Mouse (Mus musculus) embryonic facial prominence, embryonic 11.5 days (tissue): ENCODE measurements around the gene Ccdc12. TPM values are rescaled to one million over a fixed set of nuclear protein-coding genes. Genes with fewer than 3 reads are reported as not detected.

ENCODE experiments used
- ATAC-seq: fragments of 200-750 bp; cut with Nextera tagmentation; replicated peaks from 2 replicates; pipeline ENCODE4 v1.8.0; 2017; ENCODE audit warnings: low read depth; ENCODE audit not compliant: insufficient number of reproducible peaks, low FRiP score, low TSS enrichment
- DNase-seq: peaks from one replicate; pipeline ENCODE4 v3.0.0-alpha.2; 2015; ENCODE audit warnings: low spot score
- H3K27ac ChIP-seq: fragments of 300-500 bp; sonication (generic); replicated peaks from 2 replicates; pipeline ENCODE4 v1.5.1; 2014; ENCODE audit warnings: mild to moderate bottlenecking, low read depth, low read length, control low read depth
- H3K27me3 ChIP-seq: fragments of 300-500 bp; sonication (generic); 2 replicates; pipeline ENCODE4 v1.6.1; 2014; ENCODE audit warnings: mild to moderate bottlenecking, low read length, moderate library complexity, mixed read lengths; ENCODE audit not compliant: control insufficient read depth, insufficient read depth
- H3K36me3 ChIP-seq: fragments of 300-500 bp; sonication (generic); replicated peaks from 2 replicates; pipeline ENCODE4 v1.6.1; 2014; ENCODE audit warnings: low read depth, mild to moderate bottlenecking, low read length, moderate library complexity, mixed read lengths; ENCODE audit not compliant: control insufficient read depth, insufficient read depth
- H3K4me1 ChIP-seq: fragments of 300-500 bp; sonication (generic); 2 replicates; pipeline ENCODE4 v1.6.1; 2014; ENCODE audit warnings: low read length, mixed read lengths; ENCODE audit not compliant: control insufficient read depth, insufficient read depth
- H3K4me2 ChIP-seq: fragments of 300-500 bp; sonication (generic); 2 replicates; pipeline ENCODE4 v1.6.1; 2014; ENCODE audit warnings: low read depth, mild to moderate bottlenecking, control low read depth, low read length, moderate library complexity
- H3K4me3 ChIP-seq: fragments of 300-500 bp; sonication (generic); 2 replicates; pipeline ENCODE4 v1.5.1; 2014; ENCODE audit warnings: low read depth, low read length, control low read depth
- H3K9ac ChIP-seq: fragments of 300-500 bp; sonication (generic); replicated peaks from 2 replicates; pipeline ENCODE4 v1.6.1; 2014; ENCODE audit warnings: mild to moderate bottlenecking, control low read depth, low read length
- H3K9me3 ChIP-seq: fragments of 300-500 bp; sonication (generic); replicated peaks from 2 replicates; pipeline ENCODE4 v1.6.1; 2016; ENCODE audit warnings: mild to moderate bottlenecking, low read length, inconsistent platforms, mixed read lengths; ENCODE audit not compliant: control insufficient read depth
- WGBS: fragments of 180-500 bp; shearing (Covaris S2); extraction: QIAGEN DNeasy Blood & Tissue Kit; methylation state at CpG from one replicate; pipeline ENCODE4 v1.1.7; 2014; 5-methylcytosine and 5-hydroxymethylcytosine counted together
- polyA plus RNA-seq: library from polyadenylated mRNA; unstranded; fragments of >200 nt; fragmentation: Nextera tagmentation; extraction: Ambion mirVana; gene quantifications from 2 replicates; pipeline ENCODE4 v1.2.1, GENCODE M21; 2014

Gene Ccdc12
- polyA plus RNA-seq, 1 experiment from 2014 or later, result 118 TPM

DNA sequence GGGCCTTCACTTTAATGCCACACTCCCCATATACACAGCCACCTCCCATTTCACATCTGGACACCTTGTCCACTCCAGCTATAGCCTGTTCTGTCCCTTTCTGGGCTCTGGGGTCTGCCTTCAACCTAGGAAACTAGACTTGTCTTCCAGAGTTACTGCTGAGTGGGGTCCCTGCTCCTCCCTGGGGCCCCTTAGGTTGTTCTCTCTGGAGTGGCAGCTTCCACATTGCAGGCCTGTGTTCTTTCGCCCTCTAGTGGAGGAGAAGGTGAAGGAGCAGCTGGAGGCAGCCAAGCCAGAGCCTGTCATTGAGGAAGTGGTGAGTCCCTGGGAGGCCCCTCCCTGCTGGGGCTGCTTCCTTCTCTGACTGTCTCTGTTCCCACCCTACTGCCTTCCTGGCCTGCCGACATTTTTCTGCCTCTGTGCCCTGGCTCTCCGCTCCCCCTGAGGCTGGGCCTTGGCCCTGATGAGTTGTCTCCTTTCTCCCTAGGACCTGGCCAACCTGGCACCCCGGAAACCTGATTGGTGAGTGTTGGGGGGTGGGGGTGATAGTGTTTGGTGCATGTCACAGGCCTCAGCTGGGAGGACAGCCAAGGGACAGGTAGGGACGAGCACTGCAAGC, 53.4 kb downstream of the Ccdc12 start:
- no peaks in the 10 kb centered on the region for H3K4me1 ChIP-seq
- no peak overlapping the region for H3K27ac ChIP-seq
- no peaks in the 10 kb centered on the region for H3K9me3 ChIP-seq
- no peak overlapping the region for H3K4me3 ChIP-seq
- ATAC-seq (peak; percentile 72), DNase-seq (peak; percentile 80)
- no peak overlapping the region for H3K4me2 ChIP-seq
- H3K27me3 ChIP-seq, result no peaks in the 10 kb centered on the region
- no peaks in the 10 kb centered on the region; the same call in 1 of the 2 replicates for H3K36me3 ChIP-seq
- 49% methylated on average over 5 of the region's 5 CpGs for WGBS
- H3K9ac ChIP-seq, result no peak overlapping the region

DNA sequence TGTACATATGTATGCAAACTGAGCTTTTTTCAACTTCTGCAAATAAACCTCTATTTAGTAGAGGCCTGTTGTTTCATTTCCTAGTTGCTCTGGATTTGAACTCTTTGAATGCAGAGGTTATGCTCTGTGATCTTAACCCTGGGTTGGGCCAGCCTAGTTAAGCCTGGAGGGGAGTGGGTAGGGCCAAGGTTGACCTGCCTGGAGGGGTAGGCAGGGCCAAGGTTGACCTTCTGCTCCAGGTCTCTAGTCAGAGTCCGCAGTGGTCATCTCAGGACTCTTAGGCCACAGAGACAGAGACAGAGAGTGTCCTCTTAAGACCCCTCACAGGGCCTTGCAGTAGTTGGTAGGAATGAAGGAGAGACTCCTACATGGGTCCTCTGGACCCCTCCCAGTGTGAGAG, 55.2 kb downstream of the Ccdc12 start:
- H3K4me2 ChIP-seq, result no peak overlapping the region
- no peak overlapping the region for H3K4me3 ChIP-seq
- no peak overlapping the region for H3K27ac ChIP-seq
- WGBS, result 81% methylated on average over 1 of the region's 1 CpGs
- H3K9ac ChIP-seq, result no peak overlapping the region
- H3K27me3 ChIP-seq, result no peaks in the 10 kb centered on the region
- no peaks in the 10 kb centered on the region for H3K9me3 ChIP-seq
- no peaks in the 10 kb centered on the region for H3K4me1 ChIP-seq
- no peak for DNase-seq
- H3K36me3 ChIP-seq, result no peaks in the 10 kb centered on the region; the same call in 1 of the 2 replicates
- no peak for ATAC-seq

DNA sequence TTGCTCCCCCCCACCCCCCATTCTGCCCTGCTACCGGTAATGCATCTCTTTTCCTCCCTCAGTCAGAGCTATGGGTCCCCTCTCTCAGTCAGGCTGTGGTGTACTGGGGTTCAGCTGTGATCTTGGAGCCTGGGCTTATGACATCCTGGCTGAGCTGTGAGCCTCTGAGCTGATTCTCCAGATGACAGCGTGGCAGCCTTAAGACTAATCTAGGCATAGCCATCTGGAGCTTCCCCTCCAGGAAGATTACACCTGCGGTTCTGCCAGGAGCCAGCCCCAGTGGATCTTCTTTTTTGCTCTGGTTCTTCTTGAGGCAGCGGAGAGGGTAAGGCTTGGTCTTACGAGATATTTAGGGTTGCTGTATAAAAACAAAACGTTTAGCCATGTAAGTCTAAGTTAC, 55.7 kb downstream of the Ccdc12 start:
- no peak overlapping the region for H3K4me2 ChIP-seq
- H3K4me3 ChIP-seq, result no peak overlapping the region
- WGBS, result 92% methylated on average over 6 of the region's 6 CpGs
- H3K36me3 ChIP-seq, result no peaks in the 10 kb centered on the region; the same call in 1 of the 2 replicates
- no peak overlapping the region for H3K27ac ChIP-seq
- no peaks in the 10 kb centered on the region for H3K9me3 ChIP-seq
- ATAC-seq, result no peak
- H3K4me1 ChIP-seq, result no peaks in the 10 kb centered on the region
- no peak for DNase-seq
- no peak overlapping the region for H3K9ac ChIP-seq
- H3K27me3 ChIP-seq, result no peaks in the 10 kb centered on the region

DNA sequence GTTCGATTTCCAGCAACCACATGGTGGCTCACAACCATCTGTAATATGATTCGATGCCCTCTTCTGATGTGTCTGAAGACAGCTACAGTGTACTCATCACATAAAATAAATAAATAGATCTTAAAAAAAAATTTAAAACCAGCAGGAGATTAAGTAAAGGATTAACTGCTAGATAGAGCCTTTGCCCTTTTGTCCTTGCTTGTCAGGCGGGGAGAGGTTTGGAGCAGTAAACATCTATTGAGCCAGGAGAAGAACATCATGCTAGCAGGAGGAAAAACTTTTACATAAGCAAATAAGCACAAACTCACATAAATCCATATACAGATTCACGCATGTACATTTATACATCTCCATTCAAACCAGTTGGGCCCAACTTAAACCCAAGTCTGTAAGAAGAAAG, 56.2 kb downstream of the Ccdc12 start:
- H3K36me3 ChIP-seq, result no peaks in the 10 kb centered on the region; the same call in 1 of the 2 replicates
- H3K4me2 ChIP-seq, result no peak overlapping the region
- no peak overlapping the region for H3K27ac ChIP-seq
- no peaks in the 10 kb centered on the region for H3K27me3 ChIP-seq
- no peak overlapping the region for H3K9ac ChIP-seq
- no peak overlapping the region for H3K4me3 ChIP-seq
- DNase-seq, result no peak
- WGBS, result 95% methylated on average over 4 of the region's 4 CpGs
- ATAC-seq, result no peak
- H3K4me1 ChIP-seq, result no peaks in the 10 kb centered on the region
- H3K9me3 ChIP-seq, result no peaks in the 10 kb centered on the region

DNA sequence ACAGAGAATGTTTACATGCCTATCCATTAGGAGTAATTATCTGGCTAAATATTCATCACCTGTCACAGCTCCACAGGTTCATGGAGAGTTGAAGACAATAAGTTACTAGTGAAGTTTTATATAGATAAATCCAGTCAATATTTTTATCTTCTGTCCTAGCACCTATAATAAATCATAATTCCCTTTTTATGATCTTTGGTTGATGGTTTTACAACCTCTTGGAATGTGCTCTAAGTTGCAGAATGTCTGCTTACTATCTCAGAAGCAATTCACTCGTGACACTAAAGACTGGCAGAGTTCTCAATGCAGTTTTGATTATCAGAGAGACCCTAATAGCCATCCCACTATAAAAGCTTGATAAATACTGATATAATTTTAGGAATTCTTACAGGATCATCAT, 57.1 kb downstream of the Ccdc12 start:
- 78% methylated on average over 1 of the region's 1 CpGs for whole genome bisulfite sequencing
- Histone ChIP-seq H3K4me1 (no peaks in the 10 kb centered on the region), H3K27me3 (no peaks in the 10 kb centered on the region), H3K9ac (no peak overlapping the region), H3K27ac (no peak overlapping the region), H3K4me3 (no peak overlapping the region), H3K9me3 (no peaks in the 10 kb centered on the region), H3K36me3 (no peaks in the 10 kb centered on the region; the same call in 1 of the 2 replicates), H3K4me2 (no peak overlapping the region)
- ATAC-seq (no peak), DNase-seq (no peak)

DNA sequence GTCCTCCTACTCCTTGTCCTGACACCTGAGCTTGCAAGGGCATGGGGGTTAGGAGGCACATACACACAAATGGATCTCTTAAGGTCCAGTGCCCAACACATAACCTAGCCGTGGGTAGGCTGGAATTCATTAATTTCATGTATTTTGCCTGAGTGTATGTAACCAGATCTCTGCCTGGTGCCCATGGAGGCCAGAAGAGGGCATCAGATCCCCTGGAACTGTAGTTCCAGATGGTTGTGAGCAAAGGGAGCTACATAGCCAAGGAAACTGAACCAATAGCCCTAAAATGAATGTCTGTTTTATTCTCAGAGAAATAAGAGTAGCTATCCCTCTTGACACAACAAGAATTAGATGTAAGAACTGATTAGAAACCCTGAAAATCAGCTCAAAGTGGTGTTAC, 59.1 kb downstream of the Ccdc12 start:
- 37% methylated on average over 1 of the region's 1 CpGs for WGBS
- peak; percentile 49 for DNase-seq

DNA sequence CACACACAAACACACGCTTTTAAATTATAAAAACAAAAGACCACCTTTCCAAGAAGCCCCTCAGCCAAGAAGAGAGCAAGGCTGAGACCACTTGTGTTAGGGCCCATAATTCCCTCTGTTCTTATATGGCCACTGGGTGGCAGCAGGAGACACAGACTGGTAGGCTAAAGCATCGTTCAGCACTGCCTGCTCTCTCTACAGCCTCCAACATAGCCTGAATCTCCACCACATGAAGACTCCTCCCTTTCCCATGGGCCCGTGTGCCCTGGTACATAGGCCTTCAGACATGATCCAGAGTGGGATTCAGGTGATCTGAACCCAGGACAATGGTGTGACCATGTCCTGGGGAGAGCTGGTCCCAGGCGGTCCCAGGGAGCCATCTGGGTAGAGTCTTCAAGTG, 60.5 kb downstream of the Ccdc12 start:
- Histone ChIP-seq H3K9me3 (no peaks in the 10 kb centered on the region), H3K36me3 (no peaks in the 10 kb centered on the region), H3K27ac (no peak overlapping the region), H3K27me3 (no peaks in the 10 kb centered on the region), H3K4me2 (no peak overlapping the region), H3K4me1 (no peaks in the 10 kb centered on the region), H3K9ac (no peak overlapping the region), H3K4me3 (no peak overlapping the region)
- WGBS, result 31% methylated on average over 4 of the region's 4 CpGs
- ATAC-seq, result peak; percentile 58; the same call in 1 of the 2 replicates
- DNase-seq, result peak; percentile 80

More for the DNA sequence above, 59.1 kb downstream of the Ccdc12 start:
- Histone ChIP-seq H3K27ac (no peak overlapping the region), H3K27me3 (no peaks in the 10 kb centered on the region), H3K36me3 (no peaks in the 10 kb centered on the region), H3K9ac (no peak overlapping the region), H3K9me3 (no peaks in the 10 kb centered on the region), H3K4me1 (no peaks in the 10 kb centered on the region), H3K4me2 (no peak overlapping the region), H3K4me3 (no peak overlapping the region)
- ATAC-seq, result no peak

DNA sequence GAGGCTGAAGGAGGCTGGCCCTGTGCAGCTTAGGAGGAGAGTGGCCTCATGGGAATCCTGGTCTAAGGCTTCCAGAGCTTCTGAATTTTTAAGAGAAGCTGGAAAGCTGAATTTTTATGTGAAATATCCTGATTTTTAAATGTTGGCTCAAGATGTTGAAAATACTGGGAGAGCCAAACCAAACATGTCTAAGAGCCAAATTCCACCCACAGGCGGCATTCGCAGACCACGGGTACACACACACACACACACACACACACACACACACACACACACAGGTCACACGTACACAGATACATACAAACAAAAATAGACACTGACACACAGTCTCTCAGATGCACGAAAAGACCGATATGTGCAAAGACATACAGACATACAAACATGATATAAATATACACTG, 61.8 kb downstream of the Ccdc12 start:
- Histone ChIP-seq H3K4me3 (no peak overlapping the region), H3K9me3 (no peaks in the 10 kb centered on the region), H3K27me3 (no peaks in the 10 kb centered on the region), H3K4me1 (no peaks in the 10 kb centered on the region), H3K9ac (no peak overlapping the region), H3K27ac (no peak overlapping the region), H3K4me2 (no peak overlapping the region), H3K36me3 (no peaks in the 10 kb centered on the region)
- WGBS, result 91% methylated on average over 6 of the region's 6 CpGs
- ATAC-seq (no peak), DNase-seq (no peak)
